ENCODE assay signal across 20 mouse cellular contexts in the genomic region with DNA sequence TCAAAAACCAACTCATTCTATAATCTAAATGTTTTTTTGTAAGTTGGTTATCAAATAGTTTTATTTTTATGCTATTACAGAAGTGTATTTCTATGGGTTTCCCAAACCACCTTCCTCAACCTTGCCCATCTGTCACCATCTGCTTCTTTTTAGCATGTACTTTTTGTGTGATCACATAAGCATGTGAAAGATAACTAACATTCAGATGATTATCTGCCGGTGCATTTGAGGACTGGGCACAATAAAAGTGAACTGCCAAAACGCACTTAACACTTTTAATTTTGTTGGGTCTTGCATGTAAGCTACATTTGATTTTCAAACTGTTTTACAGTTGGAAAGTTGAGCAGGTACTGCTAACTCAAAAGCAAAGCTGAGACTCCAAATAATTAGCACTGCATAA.
"Had no signal": no experiment of that assay in that cellular context is flagged by ENCODE, and none has a peak within 500 bp of the region (broad histone marks: within the 10 kb centered on the region; RNA-seq: fewer than 3 reads in every experiment).

No protein-coding gene starts in this region.

- ATAC-seq: liver, embryonic 12.5 days; midbrain, embryonic 13.5 days; midbrain, embryonic 16.5 days had no signal

- H3K4me3 ChIP-seq: limb, embryonic 10.5 days; limb, embryonic 13.5 days; liver, embryonic 12.5 days; liver, embryonic 15.5 days; lung, embryonic 15.5 days; megakaryocyte, embryonic 14.5 days; midbrain, embryonic 10.5 days; midbrain, embryonic 13.5 days; myocyte; neural tube, embryonic 13.5 days had no signal

- H3K27me3 ChIP-seq: limb, embryonic 13.5 days; liver, embryonic 12.5 days; liver, embryonic 15.5 days; lung, embryonic 15.5 days; megakaryocyte, embryonic 14.5 days; midbrain, embryonic 13.5 days; neural tube, embryonic 13.5 days had no signal

- H3K27ac ChIP-seq: kidney, postnatal 0 days; limb, embryonic 10.5 days; limb, embryonic 13.5 days; liver, embryonic 12.5 days; liver, embryonic 15.5 days; lung, embryonic 15.5 days; midbrain, embryonic 10.5 days; midbrain, embryonic 13.5 days; neural tube, embryonic 13.5 days had no signal

- DNase-seq: kidney, adult 2 months; kidney, postnatal 25 days; liver; lung, adult 18-20 months; lung, postnatal 10 days; lung, postnatal 36 days; thymus, adult 18-20 months; thymus, postnatal 36 days had no signal

- H3K9me3 ChIP-seq: limb, embryonic 10.5 days; limb, embryonic 13.5 days; liver, embryonic 12.5 days; liver, embryonic 15.5 days; lung, embryonic 15.5 days; megakaryocyte, embryonic 14.5 days; midbrain, embryonic 10.5 days; midbrain, embryonic 13.5 days; neural tube, embryonic 13.5 days had no signal

- H3K9ac ChIP-seq: limb, embryonic 13.5 days; liver, embryonic 12.5 days; liver, embryonic 15.5 days; lung, embryonic 15.5 days; midbrain, embryonic 13.5 days; neural tube, embryonic 13.5 days had no signal

- H3K4me2 ChIP-seq: limb, embryonic 13.5 days; liver, embryonic 12.5 days; liver, embryonic 15.5 days; lung, embryonic 15.5 days; midbrain, embryonic 13.5 days; neural tube, embryonic 13.5 days had no signal

- H3K36me3 ChIP-seq: limb, embryonic 10.5 days; limb, embryonic 13.5 days; liver, embryonic 12.5 days; liver, embryonic 15.5 days; lung, embryonic 15.5 days; neural tube, embryonic 13.5 days had no signal

- H3K4me1 ChIP-seq: limb, embryonic 10.5 days; liver, embryonic 12.5 days; liver, embryonic 15.5 days; lung, embryonic 15.5 days; megakaryocyte, embryonic 14.5 days; neural tube, embryonic 13.5 days had no signal
